Mouse (Mus musculus): ENCODE measurements around the gene Prokr1. TPM values are rescaled to one million over a fixed set of nuclear protein-coding genes. Genes with fewer than 3 reads are reported as not detected.

Prokr1 gene
- total RNA-seq, 2 experiments from 2014 or later: 1.7 to 1.9 TPM

DNA sequence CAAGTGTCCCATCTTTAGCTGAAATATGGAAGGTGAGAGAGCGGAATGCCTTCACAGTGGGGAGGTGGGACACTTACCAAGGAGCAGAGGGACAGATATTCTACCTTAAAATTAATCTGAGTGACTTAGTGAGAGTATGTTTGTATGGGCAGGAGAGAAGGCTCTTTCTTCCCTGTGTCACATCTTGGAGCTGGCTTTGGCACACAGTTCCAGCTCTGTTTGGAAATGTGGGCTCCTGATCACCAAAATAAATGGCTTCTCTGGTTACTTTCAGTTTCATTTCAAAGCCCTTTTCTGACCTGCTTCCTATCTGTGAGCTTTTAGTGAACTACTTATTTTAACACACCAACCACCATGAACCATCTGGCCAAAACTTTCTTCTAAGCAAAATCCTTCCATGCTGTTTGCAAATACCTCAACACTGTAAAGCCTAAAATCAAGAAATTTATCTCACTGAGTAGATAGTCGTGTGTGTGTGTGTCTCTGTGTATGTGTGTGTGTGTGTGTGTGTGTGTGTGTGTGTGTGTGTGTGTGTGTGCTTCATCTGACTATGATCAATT is 59.0 kb downstream of the Prokr1 start:
- no peak for DNase-seq (ENCODE audit: low spot score in 2 of 2)

- no peak for DNase-seq (ENCODE audit: low spot score in 2 of 2)
Measured at GRCm38 (mm10) chr6:87530386-87530785, 60.2 kb downstream of the Prokr1 start.

Other genes with a start within 250 kb of the Prokr1 start
- not detected for gene Gkn1, start 239.8 kb downstream of the Prokr1 start, total RNA-seq (2021)
- not detected for gene Gkn2, start 217.4 kb downstream of the Prokr1 start, total RNA-seq (2021)
- gene Gkn3, start 201.8 kb downstream of the Prokr1 start, total RNA-seq (2021): under 1 TPM; 0.36 to 0.76 TPM
- gene Bmp10, start 161.7 kb downstream of the Prokr1 start, total RNA-seq (2021): under 1 TPM in 1 of 2 experiments, not detected in 1; 0.65 TPM
- 1 to 10 TPM; 5.8 to 6.1 TPM for gene Arhgap25, start 57.5 kb downstream of the Prokr1 start, total RNA-seq (2021)
- 1 to 10 TPM; 9.4 TPM for gene Aplf, start 81.5 kb upstream of the Prokr1 start, total RNA-seq (2021)
- gene Efcc1, start 140.1 kb upstream of the Prokr1 start, total RNA-seq (2021): 1 to 10 TPM; 2.0 to 2.1 TPM
- gene Gp9, start 187.3 kb upstream of the Prokr1 start, total RNA-seq (2021): 1 to 10 TPM; 1.0 to 1.1 TPM
- gene Rab43, start 221.4 kb upstream of the Prokr1 start, total RNA-seq (2021): 10 to 100 TPM; 44.3 to 49.2 TPM
- 1 to 10 TPM; 1.7 to 3.0 TPM for gene Gm45140, start 245.1 kb upstream of the Prokr1 start, total RNA-seq (2021)
- gene Isy1, start 248.1 kb upstream of the Prokr1 start, total RNA-seq (2021): 10 to 100 TPM; 37.4 to 43.2 TPM